Mouse (Mus musculus) thymus, postnatal 0 days (tissue): ENCODE results near the gene Fanci. TPM values are rescaled to one million over a fixed set of nuclear protein-coding genes. Genes with fewer than 3 reads are reported as not detected.

Source experiments
- polyA plus RNA-seq: library from polyadenylated mRNA; unstranded; fragments of >200 nt; fragmentation: Nextera tagmentation; extraction: Ambion mirVana; gene quantifications from 2 replicates; pipeline ENCODE4 v1.2.1, GENCODE M21; 2015

Fanci gene
- polyA plus RNA-seq, 1 experiment from 2014 or later, result 9.7 TPM

Other genes with a start within 250 kb of the Fanci start
- 93.0 and 104 TPM in 2 replicates for gene Mfge8, start 242.9 kb upstream of the Fanci start, polyA plus RNA-seq
- 14.8 and 15.9 TPM in 2 replicates for gene Abhd2, start 118.7 kb upstream of the Fanci start, polyA plus RNA-seq
- gene Rlbp1, start 4.9 kb upstream of the Fanci start, polyA plus RNA-seq, result 0.18 and 0.30 TPM in 2 replicates
- gene Polg, start 74.4 kb downstream of the Fanci start, polyA plus RNA-seq, result 38.5 and 40.4 TPM in 2 replicates
- 0.57 and 0.82 TPM in 2 replicates for gene Rhcg, start 225.7 kb downstream of the Fanci start, polyA plus RNA-seq